ENCODE assay signal across 32 mouse cellular contexts in genomic region chr4:117109330-117109729, GRCm38 (mm10). TPM values are rescaled to one million over a fixed set of nuclear protein-coding genes. Genes with fewer than 3 reads are reported as not detected.
"Had no signal": no experiment of that assay in that cellular context is flagged by ENCODE, and none has a peak within 500 bp of the region (broad histone marks: within the 10 kb centered on the region; RNA-seq: fewer than 3 reads in every experiment).

No protein-coding gene starts in this region.

- H3K27ac ChIP-seq: heart, adult 2 months; hindbrain, embryonic 10.5 days; hindbrain, embryonic 13.5 days; hindbrain, embryonic 15.5 days; hindbrain, postnatal 0 days; layer of hippocampus, adult 2 months; left cerebral cortex, adult 2 months; limb, embryonic 12.5 days; liver, embryonic 13.5 days; liver, embryonic 15.5 days had no signal

- H3K9ac ChIP-seq: heart, embryonic 12.5 days; hindbrain, embryonic 13.5 days; hindbrain, embryonic 15.5 days; limb, embryonic 12.5 days; liver, embryonic 13.5 days; liver, embryonic 15.5 days had no signal

- H3K4me3 ChIP-seq: heart, adult 2 months; heart, embryonic 12.5 days; hindbrain, embryonic 10.5 days; hindbrain, embryonic 13.5 days; hindbrain, embryonic 15.5 days; layer of hippocampus, adult 2 months; left cerebral cortex, adult 2 months; limb, embryonic 10.5 days; limb, embryonic 12.5 days; liver, embryonic 13.5 days; liver, embryonic 15.5 days had no signal

- H3K27me3 ChIP-seq: hindbrain, embryonic 13.5 days; hindbrain, embryonic 15.5 days; limb, embryonic 12.5 days; liver, embryonic 13.5 days; liver, embryonic 15.5 days had no signal

- DNase-seq: gastrocnemius, postnatal 14 days; heart, adult 2 months; heart, postnatal 10 days; heart, postnatal 4 days; kidney, adult 18-20 months; kidney, adult 8-10 months; kidney, postnatal 10 days; kidney, postnatal 25 days; kidney, postnatal 4 days; liver; liver, embryonic 13.5 days had no signal

- H3K4me2 ChIP-seq: heart, embryonic 12.5 days; hindbrain, embryonic 13.5 days; hindbrain, embryonic 15.5 days; limb, embryonic 12.5 days; liver, embryonic 11.5 days; liver, embryonic 13.5 days; liver, embryonic 15.5 days had no signal

- H3K9me3 ChIP-seq: heart, embryonic 12.5 days; hindbrain, embryonic 10.5 days; hindbrain, embryonic 13.5 days; hindbrain, embryonic 15.5 days; limb, embryonic 10.5 days; limb, embryonic 12.5 days; liver, embryonic 13.5 days; liver, embryonic 15.5 days had no signal

- ATAC-seq: hindbrain, postnatal 0 days; intestine, postnatal 0 days had no signal

- H3K4me1 ChIP-seq: heart, embryonic 12.5 days; limb, embryonic 12.5 days; liver, embryonic 13.5 days; liver, embryonic 15.5 days had no signal

- H3K36me3 ChIP-seq: liver, embryonic 13.5 days; liver, embryonic 15.5 days had no signal

RNA-seq across cellular contexts. Expression of gene Tctex1d4, which starts 17.3 kb away (rescaled TPM):
- total RNA-seq: gastrocnemius, adult 8-10 months; gastrocnemius, postnatal 14 days; granulocyte monocyte progenitor cell, adult 5-6 weeks; heart, adult 2 months; heart, postnatal 25 days; heart, postnatal 4 days; left cerebral cortex, adult 2 months; left cerebral cortex, postnatal 14 days; left cerebral cortex, postnatal 36 days had no signal
- polyA plus RNA-seq: heart, embryonic 12.5 days; heart, embryonic 14.5 days; intestine, embryonic 14.5 days; kidney, embryonic 14.5 days; kidney, embryonic 16.5 days; limb, embryonic 10.5 days; limb, embryonic 12.5 days; liver, embryonic 11.5 days; liver, embryonic 13.5 days had no signal
